Mouse (Mus musculus): ENCODE measurements at regions not wholly inside any gene's neighbourhood (a gene's known extent, or its start where the extent isn't known, plus 50 kb on each side); places are given as distances from the start of the nearest gene placed in this dataset.

GRCm38 (mm10) chr14:24550763-24551471, 64.0 kb downstream of the Rps24 start:
- DNase-seq: peak; percentile 66

- DNase-seq: no peak
Observed at GRCm38 (mm10) chr14:24551472-24551783, 64.5 kb downstream of the Rps24 start.

DNA sequence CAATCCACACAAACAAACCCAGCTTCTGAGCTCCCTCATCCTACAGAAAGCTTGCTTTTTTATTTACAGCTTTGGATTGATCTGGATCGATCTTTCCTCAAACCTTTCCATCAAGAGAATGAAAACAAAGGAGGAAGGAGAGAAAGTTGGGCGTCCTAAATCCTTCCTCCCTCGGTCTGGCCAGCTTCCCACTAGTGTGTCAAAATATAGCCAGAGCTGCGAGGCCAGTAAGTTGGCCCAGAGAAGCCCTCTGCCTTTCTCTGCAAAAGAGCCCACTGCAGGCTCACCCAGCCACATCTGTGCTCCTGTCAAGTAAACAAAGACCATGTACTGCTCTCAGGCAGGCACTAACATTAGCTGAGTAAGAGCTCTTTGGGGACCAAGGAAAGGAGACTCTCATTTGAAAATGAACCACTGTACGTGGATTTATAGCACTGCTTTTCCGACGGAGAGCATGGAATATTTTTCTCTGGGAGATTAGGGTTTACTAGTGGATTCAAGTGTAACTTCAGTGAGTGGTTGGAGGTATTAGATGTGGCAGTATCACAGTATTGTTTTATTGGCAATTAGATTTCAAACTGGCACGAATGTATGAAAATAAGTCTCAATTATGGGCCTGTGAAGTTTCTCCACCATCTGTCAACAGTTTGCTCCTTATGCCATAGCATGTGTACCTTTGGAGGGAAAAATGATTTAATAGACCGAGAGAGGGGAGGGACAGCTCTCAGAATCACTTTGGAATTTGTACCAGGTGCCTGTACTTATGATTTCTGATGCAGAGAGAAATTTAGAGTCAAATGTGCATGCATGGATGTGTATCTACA, 78.1 kb downstream of the Rps24 start:
- peak; percentile 8 for DNase-seq

GRCm38 (mm10) chr14:24565718-24566322, 78.9 kb downstream of the Rps24 start:
- no peak for DNase-seq

DNA sequence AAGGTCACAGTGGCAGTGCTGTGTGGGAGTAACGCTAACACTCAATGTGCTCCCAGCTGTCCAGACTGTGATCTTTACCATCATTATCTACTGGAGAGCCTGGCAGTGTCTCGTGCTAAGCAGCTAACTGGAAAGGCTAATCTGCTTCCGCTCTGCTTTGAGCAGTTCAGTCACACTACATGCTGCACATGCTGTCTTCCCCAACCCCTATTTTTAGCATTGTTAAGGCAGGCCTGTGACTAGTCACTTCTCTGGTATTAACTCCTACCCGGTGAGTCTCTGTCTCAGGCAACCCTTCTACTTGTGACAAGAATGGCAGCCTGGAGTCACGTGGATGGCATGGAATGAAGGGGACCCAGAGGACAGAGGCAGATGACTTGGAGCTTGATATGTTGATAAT, 88.2 kb downstream of the Rps24 start:
- no peak for DNase-seq

GRCm38 (mm10) chr14:24578535-24579111, 91.7 kb downstream of the Rps24 start:
- DNase-seq: peak; percentile 35

GRCm38 (mm10) chr14:24579153-24579795, 92.3 kb downstream of the Rps24 start:
- DNase-seq: peak; percentile 34

DNA sequence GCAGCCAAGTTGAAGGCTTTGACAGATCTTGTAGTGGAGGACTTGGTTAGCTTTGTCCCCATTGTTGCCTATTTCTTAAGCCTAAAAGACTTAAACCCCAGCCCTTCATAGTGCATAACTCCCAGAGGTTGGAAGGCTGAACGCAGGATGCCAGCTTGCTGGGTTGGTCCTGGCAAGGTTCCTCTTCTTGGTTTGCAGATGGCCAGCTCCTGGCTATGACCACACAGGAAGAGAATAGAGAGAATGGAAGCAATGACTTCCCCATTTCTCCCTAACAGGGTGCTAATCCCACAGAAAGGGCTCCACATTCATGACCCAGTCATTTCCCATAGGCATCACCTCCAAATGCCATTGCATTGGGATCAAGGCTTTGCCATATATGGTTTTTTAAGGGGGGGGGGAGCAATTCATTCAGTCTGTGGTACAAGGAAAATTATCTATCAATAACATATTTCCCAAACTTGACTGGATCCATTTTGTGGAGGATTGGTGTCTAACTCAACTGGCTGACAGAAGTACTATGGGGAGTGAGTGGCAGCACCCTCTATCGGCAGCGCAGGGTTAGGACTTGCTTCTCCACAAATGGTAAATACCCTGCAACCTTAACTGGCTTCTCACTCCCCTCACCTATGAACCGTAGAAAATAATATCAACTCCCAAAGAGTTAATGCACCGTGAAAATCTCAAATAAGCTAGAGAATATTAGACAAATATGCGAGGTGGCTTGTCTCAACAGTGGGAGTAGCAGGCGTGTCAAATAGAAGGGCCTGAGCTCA, 99.4 kb downstream of the Rps24 start:
- DNase-seq: no peak

- no peak for DNase-seq
Observed at GRCm38 (mm10) chr14:24586982-24587672, 100.2 kb downstream of the Rps24 start.

GRCm38 (mm10) chr14:24588041-24588440, 101.1 kb downstream of the Rps24 start:
- no peak for DNase-seq

DNA sequence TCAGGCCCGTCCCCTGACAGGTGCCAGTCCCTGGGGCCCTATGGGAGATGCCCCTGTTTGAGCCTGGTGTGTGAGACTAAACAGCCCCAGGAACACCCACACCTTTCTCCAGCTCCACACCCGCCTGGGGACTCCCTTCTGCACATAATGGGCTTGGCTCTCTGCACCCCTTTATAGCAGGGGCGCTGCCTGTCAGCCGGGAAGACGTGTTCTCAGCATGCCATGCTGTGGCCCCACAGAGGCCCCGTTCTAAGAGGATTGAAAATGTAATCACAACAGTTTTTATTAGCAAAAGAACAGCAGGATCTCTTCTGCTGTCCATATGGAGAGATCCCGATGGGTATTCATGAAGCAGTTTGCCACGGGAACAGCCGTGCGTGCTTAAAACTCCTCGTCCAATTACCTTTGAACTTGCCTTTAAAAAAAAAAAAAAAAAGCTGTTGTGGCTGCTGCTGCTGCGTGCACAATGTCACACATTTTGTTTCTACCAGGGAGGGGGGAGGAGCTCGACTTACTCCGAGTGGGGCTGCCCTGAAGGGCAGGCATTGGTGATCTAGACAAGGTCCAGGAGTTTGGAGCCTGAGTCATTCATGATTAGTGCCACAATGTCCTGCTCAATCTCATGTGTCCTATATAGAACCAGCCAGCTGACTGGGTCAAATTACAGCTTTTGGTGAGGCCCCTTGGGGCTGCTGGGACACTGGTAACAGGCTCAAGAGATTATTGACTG, 119.7 kb downstream of the Rps24 start:
- DNase-seq: peak; percentile 46

GRCm38 (mm10) chr14:24608356-24608755, 121.4 kb downstream of the Rps24 start:
- no peak for DNase-seq

DNA sequence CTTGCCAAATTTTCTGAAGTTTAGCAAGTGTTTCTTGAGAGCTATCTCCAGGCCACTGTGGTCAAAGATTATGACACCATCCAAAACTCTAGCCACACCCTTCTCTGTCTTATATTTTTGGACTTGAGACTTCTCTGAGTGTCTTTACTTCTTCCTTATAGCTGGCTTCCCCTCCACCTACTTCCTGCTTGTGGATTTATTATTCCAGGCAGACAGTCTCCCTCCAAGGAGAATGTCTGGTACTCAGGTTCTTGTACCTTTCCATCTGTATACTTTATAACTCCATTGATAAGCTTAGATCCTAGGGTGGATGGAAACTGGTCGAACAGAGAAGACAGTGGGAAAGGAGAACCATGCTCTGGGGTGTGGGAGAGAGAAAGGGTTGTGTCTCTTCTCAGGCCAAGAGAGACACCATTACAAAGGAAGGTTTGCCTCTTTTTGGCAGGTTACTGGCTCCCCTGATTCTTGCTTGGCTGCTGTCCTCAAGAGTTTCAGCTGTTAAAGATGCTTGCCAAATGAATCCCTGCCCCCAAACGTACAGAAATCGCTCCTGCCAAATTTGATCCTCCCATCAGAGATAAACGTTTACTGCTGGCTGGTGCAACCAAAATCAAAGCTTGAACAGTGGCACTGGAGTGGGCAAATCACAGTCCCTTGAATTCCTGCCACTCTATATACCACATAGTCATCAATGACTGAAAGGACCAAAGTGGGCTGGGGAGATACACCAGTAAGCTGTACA, 125.5 kb downstream of the Rps24 start:
- DNase-seq: no peak

DNA sequence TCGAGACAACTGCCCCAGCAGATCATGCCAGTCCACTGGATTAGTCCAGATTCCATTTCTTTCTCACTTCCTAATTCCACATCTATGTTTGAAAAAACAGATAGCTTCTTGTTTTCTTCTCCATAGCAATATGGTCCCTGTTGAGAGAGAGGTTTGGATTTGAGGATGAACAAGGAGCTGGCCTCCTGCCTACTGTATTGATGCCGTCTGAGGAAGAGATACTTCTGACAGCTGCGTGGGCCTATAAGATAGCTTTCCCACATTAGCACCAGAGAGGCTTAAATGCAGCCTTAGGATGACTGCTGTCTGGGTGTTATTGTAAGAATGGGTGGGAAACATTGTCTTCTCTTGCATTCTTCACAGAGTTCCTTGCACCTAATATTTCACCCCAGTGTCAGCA, 128.9 kb downstream of the Rps24 start:
- DNase-seq: no peak

DNA sequence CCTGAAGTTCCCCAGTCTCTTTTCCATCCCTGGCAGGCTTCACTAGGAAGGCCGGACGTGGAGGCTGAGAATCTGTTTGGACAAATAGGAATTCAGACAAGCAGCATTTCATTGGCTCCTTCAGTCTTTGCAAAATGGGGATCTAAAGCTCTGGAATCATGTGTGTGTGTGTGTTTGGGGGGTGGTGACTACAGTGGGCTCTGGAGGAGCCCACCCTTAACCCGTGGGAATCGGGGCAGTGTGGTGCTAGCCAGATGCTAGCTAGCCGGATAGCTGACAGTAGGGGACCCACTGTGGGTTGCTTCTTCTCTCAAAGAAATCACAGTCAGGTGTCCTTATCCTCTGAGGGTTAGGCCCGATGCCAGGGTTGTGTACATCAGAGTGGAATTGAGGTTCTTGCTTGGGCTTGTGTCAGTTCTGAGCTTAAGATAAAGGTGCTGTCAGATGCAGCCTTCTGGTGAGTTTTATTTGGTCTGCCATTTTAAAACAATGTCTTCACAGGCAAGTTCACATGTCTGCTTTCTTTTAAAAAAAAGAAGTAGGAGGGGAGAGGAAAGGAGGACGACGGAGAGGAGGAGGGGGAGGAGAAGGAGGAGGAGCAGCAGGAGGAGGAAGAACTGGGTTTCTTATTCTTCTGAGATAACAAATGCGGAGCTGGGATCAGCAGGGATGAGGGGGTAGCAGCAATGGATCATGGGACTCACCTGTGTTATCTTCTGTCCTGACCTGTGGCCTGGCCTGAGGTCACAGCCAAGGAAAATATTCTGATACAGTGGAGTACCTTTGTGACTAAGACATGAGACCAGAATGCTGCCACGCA, 129.6 kb downstream of the Rps24 start:
- peak; percentile 17 for DNase-seq

- DNase-seq: no peak
Observed at GRCm38 (mm10) chr14:24617126-24617375, 130.1 kb downstream of the Rps24 start.

DNA sequence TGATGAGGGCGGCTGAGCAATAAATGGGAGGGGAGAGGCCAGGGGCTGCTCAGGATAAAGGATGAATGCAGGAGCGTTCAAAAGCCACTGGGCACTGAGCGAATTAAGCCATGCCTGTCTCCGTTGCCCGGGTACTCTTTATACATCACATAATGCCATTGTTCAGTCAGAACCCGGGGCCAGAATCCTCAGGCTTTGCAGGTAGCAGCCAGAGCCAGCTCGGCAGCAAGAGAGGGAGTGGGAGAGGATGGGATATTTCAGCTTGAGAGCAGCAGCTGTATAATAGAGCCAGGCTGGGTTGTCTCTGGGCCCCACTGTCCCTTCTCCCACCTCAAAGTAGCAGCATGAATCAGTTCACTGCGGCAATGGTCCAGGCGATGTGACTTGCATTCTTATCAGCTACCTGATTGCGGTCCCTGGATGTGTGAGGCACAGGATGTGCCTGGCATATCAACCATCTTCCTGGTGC, 130.5 kb downstream of the Rps24 start:
- peak; percentile 74 for DNase-seq

DNA sequence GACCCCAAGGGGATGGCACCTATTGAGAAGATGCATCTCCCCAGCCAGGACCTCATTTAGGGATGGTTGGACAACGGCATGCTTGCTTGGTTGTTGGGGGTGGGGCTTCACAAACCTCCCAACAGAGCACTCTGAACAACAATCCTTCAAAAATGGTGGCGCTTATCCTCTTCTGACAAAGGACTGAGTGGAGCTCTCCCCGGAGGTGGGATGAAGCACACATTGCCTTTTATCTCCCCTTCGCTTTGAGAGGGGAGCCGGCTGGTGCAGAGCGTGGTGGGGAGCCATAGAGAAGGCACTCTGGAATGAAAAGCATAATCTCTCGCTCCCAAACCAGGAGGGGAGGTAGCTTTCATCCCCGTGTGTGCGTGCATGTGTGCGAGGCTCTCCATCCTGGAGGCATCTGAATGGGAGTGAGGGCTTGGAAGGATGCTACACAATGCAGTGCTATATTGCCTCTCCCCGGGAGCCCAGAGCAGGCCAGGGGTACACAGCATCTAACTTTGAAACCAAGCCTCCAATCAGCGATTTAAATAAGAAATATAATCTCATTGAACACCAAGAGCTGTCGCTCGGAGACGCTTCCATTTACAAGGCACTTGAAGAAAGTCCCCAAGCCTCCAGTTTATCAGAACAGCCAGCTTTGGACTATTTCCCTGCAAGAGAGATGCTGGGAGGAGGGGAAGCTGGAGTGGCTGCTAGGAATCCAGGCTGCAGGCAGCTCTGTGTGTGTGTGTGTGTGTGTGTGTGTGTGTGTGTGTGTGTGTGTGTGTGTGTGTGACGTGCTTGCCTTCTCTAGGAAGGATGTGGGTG, 131.5 kb downstream of the Rps24 start:
- peak; percentile 47 for DNase-seq

DNA sequence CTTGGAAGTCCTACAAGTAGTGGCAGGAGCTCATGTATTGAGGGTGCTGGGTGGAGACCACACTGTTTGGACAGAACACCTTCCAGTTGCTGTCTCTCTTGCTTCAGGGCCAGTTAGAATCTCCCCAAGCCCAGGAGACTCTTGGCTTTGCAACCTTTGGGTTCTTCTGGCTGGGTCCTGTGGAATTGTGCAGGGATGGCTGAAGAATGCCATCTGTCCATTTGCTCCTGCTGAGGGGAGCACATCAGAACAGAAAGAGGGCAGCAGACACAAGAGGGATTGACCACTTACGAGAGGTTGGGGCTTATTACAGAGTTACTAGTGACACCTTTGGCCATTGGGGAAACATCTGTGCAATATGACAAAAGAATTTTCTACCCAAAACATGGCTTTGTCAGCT, 145.1 kb downstream of the Rps24 start:
- no peak for DNase-seq
